Mouse (Mus musculus) testis, adult 2 months (tissue): Measurements from ENCODE around the gene Pcdh7. TPM values are rescaled to one million over a fixed set of nuclear protein-coding genes. Genes with fewer than 3 reads are reported as not detected.

ENCODE experiments used
- H3K27ac ChIP-seq: fragments of 200-500 bp; 2 replicates; pipeline ENCODE4 v1.5.1; 2012; ENCODE audit warnings: low read depth, low read length; ENCODE audit not compliant: control insufficient read depth, insufficient read depth
- H3K27me3 ChIP-seq: fragments of 200-500 bp; 2 replicates; pipeline ENCODE4 v1.6.1; 2012; ENCODE audit warnings: mild to moderate bottlenecking, low read length, moderate library complexity; ENCODE audit not compliant: control insufficient read depth, insufficient read depth
- H3K36me3 ChIP-seq: fragments of 200-500 bp; 2 replicates; pipeline ENCODE4 v1.6.1; 2012; ENCODE audit warnings: mild to moderate bottlenecking, low read length; ENCODE audit not compliant: control insufficient read depth, insufficient read depth
- H3K4me1 ChIP-seq: fragments of 200-500 bp; 2 replicates; pipeline ENCODE4 v1.6.1; 2012; ENCODE audit warnings: low read length; ENCODE audit not compliant: control insufficient read depth, insufficient read depth
- H3K4me3 ChIP-seq: fragments of 200-500 bp; 2 replicates; pipeline ENCODE4 v1.5.1; 2012; ENCODE audit warnings: low read depth, mild to moderate bottlenecking, low read length, moderate library complexity, mixed read lengths; ENCODE audit not compliant: control insufficient read depth
- CTCF ChIP-seq: fragments of 200-500 bp; IDR thresholded peaks from 2 replicates; pipeline ENCODE4 v1.5.1; 2012; ENCODE audit warnings: low read depth, mild to moderate bottlenecking, inconsistent platforms, low read length, moderate library complexity; ENCODE audit not compliant: control insufficient read depth, insufficient read depth, insufficient replicate concordance
- POLR2A ChIP-seq: fragments of 200-500 bp; IDR thresholded peaks from 2 replicates; pipeline ENCODE4 v1.6.1; 2012; ENCODE audit warnings: low read depth, mild to moderate bottlenecking, inconsistent platforms, low read length, moderate library complexity; ENCODE audit not compliant: control insufficient read depth
- polyA plus RNA-seq: library from polyadenylated mRNA; depleted of rRNA; stranded (reverse); fragments of >200 nt; gene quantifications from 2 replicates; pipeline ENCODE4 v1.2.3, GENCODE M21; 2012

The Pcdh7 gene
- polyA plus RNA-seq, 1 experiment, result 0.58 TPM

DNA sequence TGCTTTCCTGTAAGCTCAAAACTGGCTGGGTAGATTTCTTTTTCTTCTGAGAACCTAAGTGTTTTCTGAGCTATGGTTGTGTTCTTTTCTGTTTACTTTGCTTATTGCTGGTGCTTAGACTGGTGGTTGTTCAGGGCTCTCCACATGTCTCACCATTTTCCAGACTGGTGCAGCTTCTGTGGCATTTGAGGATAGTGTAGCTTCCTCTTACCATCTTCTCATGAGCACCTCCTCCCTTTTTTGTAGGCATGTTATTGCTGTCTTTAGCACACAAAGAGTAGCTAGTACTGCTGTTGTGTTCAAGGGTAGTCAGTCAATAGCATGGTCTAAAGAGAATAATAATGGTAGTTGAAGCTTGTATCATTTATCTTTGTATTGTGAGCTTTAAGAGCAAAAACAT, 62.2 kb downstream of the Pcdh7 start:
- Histone ChIP-seq H3K4me1 (no peaks in the 10 kb centered on the region), H3K27me3 (no peaks in the 10 kb centered on the region)

GRCm38 (mm10) chr5:57780574-57780973, 62.8 kb downstream of the Pcdh7 start:
- TF ChIP-seq POLR2A (no peak), CTCF (no peak)
- H3K27ac ChIP-seq, result no peak overlapping the region
- no peaks in the 10 kb centered on the region for H3K4me1 ChIP-seq
- H3K27me3 ChIP-seq, result no peaks in the 10 kb centered on the region
- no peaks in the 10 kb centered on the region for H3K36me3 ChIP-seq
- H3K4me3 ChIP-seq, result no peak overlapping the region

More for the DNA sequence above, 62.2 kb downstream of the Pcdh7 start:
- H3K4me3 ChIP-seq, result no peak overlapping the region
- TF ChIP-seq POLR2A (no peak), CTCF (no peak)
- H3K36me3 ChIP-seq, result no peaks in the 10 kb centered on the region
- H3K27ac ChIP-seq, result no peak overlapping the region

GRCm38 (mm10) chr5:57781950-57782349, 64.2 kb downstream of the Pcdh7 start:
- no peak for TF ChIP-seq POLR2A
- no peak for TF ChIP-seq CTCF
- H3K27me3 ChIP-seq, result no peaks in the 10 kb centered on the region

GRCm38 (mm10) chr5:57782546-57782945, 64.8 kb downstream of the Pcdh7 start:
- Histone ChIP-seq H3K4me3 (no peak overlapping the region), H3K27me3 (no peaks in the 10 kb centered on the region), H3K4me1 (no peaks in the 10 kb centered on the region), H3K27ac (no peak overlapping the region), H3K36me3 (no peaks in the 10 kb centered on the region)
- no peak for TF ChIP-seq POLR2A
- TF ChIP-seq CTCF, result no peak

More at GRCm38 (mm10) chr5:57781950-57782349, 64.2 kb downstream of the Pcdh7 start:
- Histone ChIP-seq H3K4me1 (no peaks in the 10 kb centered on the region), H3K36me3 (no peaks in the 10 kb centered on the region), H3K27ac (no peak overlapping the region), H3K4me3 (no peak overlapping the region)

GRCm38 (mm10) chr5:57788775-57789509, 71.2 kb downstream of the Pcdh7 start:
- Histone ChIP-seq H3K27me3 (no peaks in the 10 kb centered on the region), H3K27ac (no peak overlapping the region), H3K36me3 (no peaks in the 10 kb centered on the region), H3K4me1 (no peaks in the 10 kb centered on the region), H3K4me3 (no peak overlapping the region)
- TF ChIP-seq CTCF, result no peak
- no peak for TF ChIP-seq POLR2A

DNA sequence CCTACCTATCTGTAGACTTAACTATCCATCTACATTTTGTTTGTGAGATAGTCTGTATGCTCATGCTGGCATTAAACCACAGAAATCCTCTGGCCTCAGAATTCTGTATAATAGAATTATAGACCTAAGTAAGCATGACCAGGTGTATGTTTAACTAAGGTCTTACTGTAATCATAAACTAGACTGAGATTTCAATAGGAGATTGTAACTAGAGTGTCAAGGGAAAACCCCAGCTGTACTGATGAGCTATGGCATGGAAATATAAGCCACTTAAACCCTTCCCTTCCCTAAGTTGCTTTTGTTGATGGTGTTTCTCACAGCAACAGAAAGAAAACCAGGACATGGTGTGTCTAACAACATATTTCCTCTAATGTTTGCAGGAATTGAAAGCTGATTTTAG, 78.6 kb downstream of the Pcdh7 start:
- no peak overlapping the region for H3K4me3 ChIP-seq
- H3K27ac ChIP-seq, result no peak overlapping the region
- no peaks in the 10 kb centered on the region for H3K36me3 ChIP-seq
- H3K27me3 ChIP-seq, result no peaks in the 10 kb centered on the region
- H3K4me1 ChIP-seq, result no peaks in the 10 kb centered on the region
- no peak for TF ChIP-seq POLR2A
- no peak for TF ChIP-seq CTCF

GRCm38 (mm10) chr5:57797951-57798670, 80.3 kb downstream of the Pcdh7 start:
- Histone ChIP-seq H3K4me3 (no peak overlapping the region), H3K4me1 (no peaks in the 10 kb centered on the region), H3K27me3 (no peaks in the 10 kb centered on the region), H3K27ac (no peak overlapping the region), H3K36me3 (no peaks in the 10 kb centered on the region)
- no peak for TF ChIP-seq POLR2A
- TF ChIP-seq CTCF, result no peak
